Mouse (Mus musculus) naive thymus-derived CD4-positive, alpha-beta T cell, adult 5 months (primary cell): Measurements from ENCODE around the gene Olfr124. TPM values are rescaled to one million over a fixed set of nuclear protein-coding genes. Genes with fewer than 3 reads are reported as not detected.

ENCODE experiments used
- polyA plus RNA-seq: library from polyadenylated mRNA; unstranded; fragments of 100-300 nt; shearing (Covaris generic); gene quantifications from one replicate; pipeline ENCODE4 v1.2.1, GENCODE M21; 2017

Gene Olfr124
- polyA plus RNA-seq: not detected

DNA sequence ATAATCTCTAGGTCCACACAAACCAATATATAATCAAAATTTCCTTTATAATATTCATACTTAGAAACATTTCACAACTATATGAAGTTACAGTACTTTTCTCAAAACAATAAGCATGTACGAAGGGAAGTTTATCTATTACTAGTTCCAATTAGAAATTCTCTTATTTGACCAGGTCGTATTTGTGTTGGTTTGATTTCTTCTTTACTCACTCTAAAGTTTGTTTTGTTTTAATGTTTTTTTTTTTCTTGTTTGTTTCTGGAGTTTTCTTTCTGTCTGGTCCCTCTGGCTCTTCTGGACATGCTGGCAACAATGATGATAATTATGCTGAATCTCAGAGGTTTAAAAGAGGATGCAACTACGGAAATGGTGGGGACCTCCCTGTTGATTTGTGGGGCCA lies at the start of gene Olfr124:
TSS of gene Olfr124 (plus strand) at position 301 of the 400 bp plus-strand sequence.

DNA sequence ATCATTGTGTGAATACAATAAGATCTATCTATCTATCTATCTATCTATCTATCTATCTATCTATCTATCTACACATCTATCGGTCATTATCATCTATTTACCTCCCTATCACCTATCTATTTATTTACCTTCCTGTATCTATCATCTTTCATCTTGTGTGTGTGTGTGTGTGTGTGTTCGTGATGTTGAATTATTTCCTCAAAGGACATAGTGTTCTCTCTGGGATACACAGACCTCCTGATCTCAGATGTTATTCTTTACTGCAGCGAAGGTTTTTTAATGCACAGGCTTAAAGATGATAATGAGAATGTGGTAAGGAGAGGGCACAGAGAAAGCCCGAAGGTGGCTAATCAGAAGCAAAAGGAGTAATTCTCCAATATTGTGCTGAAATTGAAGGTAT lies 31.4 kb upstream of the Olfr124 start, which contains the start of gene Olfr122:
TSS of gene Olfr122 (plus strand) at position 301 of the 400 bp plus-strand sequence.

DNA sequence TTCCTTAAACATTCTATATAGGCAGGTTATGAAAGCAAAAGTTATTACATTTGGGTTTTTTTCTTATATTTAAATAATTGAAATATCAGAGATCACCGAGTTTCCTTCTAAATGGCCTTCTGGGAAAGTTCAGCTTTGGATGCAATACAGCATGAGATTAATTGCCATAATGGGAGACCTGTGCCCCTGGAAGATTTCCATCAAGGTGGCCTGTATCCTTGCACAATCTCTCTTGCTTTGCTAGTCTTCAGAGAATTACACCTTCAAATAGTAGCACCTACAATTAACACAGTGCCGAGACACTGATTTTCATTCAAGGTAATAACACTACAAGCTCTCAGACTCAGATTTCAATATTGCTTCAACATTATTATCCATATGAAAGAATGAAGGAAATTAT lies 6.5 kb upstream of the Olfr124 start, which contains the start of gene Olfr123:
TSS of gene Olfr123 (plus strand) at position 301 of the 400 bp plus-strand sequence.

DNA sequence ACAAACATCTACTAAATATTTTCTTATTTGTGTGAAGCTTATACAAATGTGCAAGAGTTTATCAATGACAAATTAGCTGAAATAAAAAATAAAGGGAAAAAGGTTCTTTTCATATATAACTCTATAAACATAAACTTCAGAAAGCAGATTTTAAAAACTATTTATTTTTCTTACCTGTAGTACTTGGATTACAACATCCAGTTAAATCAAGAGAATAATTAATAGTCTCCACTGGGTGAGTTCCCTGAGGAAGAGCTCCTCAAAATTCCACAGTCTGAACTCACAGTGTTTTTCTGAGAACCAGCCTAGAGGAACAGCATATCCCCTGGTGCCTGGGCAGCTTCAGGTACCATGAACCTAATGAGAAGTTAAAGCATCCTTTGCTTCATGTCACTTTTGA lies 33.0 kb downstream of the Olfr124 start, which contains the start of gene Olfr125:
TSS of gene Olfr125 (plus strand) at position 301 of the 400 bp plus-strand sequence.

DNA sequence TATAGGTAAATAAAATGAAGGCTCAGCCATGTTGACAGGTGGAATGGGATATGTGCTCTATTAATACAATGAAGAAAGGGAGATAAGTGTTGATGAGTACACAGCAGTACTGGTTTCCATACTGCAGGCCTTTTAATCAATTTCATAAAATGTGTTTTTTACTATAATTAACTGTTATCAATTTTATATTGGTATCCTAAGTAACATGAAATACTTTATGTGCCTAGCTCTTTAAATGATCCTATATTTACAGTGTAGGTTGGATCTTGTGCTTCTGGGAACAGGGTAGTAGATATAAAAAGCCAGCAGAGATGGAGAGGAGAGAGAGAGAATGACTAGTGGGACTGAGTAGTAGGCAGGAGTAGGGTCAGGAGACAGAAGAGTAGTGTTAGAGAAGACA lies 47.5 kb downstream of the Olfr124 start, which contains the start of gene Olfr126:
TSS of gene Olfr126 (plus strand) at position 301 of the 400 bp plus-strand sequence.

Other genes with a start within 250 kb of the Olfr124 start
- gene Olfr112, start 230.4 kb upstream of the Olfr124 start, polyA plus RNA-seq: not detected
- gene Olfr113, start 222.2 kb upstream of the Olfr124 start, polyA plus RNA-seq: not detected
- gene Olfr114, start 207.1 kb upstream of the Olfr124 start, polyA plus RNA-seq: not detected
- not detected for gene Olfr115, start 172.8 kb upstream of the Olfr124 start, polyA plus RNA-seq
- not detected for gene Olfr116, start 172.7 kb upstream of the Olfr124 start, polyA plus RNA-seq
- gene Olfr117, start 136.1 kb upstream of the Olfr124 start, polyA plus RNA-seq: not detected
- gene Olfr118, start 132.9 kb upstream of the Olfr124 start, polyA plus RNA-seq: 0.46 TPM
- not detected for gene Olfr119, start 103.3 kb upstream of the Olfr124 start, polyA plus RNA-seq
- gene Olfr120, start 78.1 kb upstream of the Olfr124 start, polyA plus RNA-seq: not detected
- gene Olfr121, start 51.0 kb upstream of the Olfr124 start, polyA plus RNA-seq: not detected
- gene Olfr122, start 31.3 kb upstream of the Olfr124 start, polyA plus RNA-seq: not detected
- not detected for gene Olfr123, start 6.4 kb upstream of the Olfr124 start, polyA plus RNA-seq
- not detected for gene Olfr125, start 33.1 kb downstream of the Olfr124 start, polyA plus RNA-seq
- not detected for gene Olfr126, start 47.6 kb downstream of the Olfr124 start, polyA plus RNA-seq
- 0.09 TPM for gene Olfr127, start 100.5 kb downstream of the Olfr124 start, polyA plus RNA-seq
- 0.21 TPM for gene Olfr128, start 120.7 kb downstream of the Olfr124 start, polyA plus RNA-seq
- not detected for gene Olfr761, start 153.2 kb downstream of the Olfr124 start, polyA plus RNA-seq